Mouse (Mus musculus): ENCODE measurements around the gene Mis18bp1. TPM values are rescaled to one million over a fixed set of nuclear protein-coding genes. Genes with fewer than 3 reads are reported as not detected.
A peak's percentile ranks its signal among the peaks of the same experiment; 100 is the strongest.
"Not testable (repeated sequence)": the region's sequence is repeated elsewhere in the genome, so short reads cannot be mapped to it uniquely, and the experiment has no call there.

Gene Mis18bp1
- polyA plus RNA-seq (2016; fragmentation: Nextera tagmentation; extraction: Ambion mirVana) = 86.3 and 86.9 TPM in 2 replicates

- WGBS = under 1% methylated on average over 70 of the region's 70 CpGs
- DNase-seq (ENCODE audit: low spot score) = peak; percentile 96
Observed at GRCm38 (mm10) chr12:65172021-65172951, at the start of gene Mis18bp1. TSS of gene Mis18bp1 (minus strand) at chr12:65172604.

DNA sequence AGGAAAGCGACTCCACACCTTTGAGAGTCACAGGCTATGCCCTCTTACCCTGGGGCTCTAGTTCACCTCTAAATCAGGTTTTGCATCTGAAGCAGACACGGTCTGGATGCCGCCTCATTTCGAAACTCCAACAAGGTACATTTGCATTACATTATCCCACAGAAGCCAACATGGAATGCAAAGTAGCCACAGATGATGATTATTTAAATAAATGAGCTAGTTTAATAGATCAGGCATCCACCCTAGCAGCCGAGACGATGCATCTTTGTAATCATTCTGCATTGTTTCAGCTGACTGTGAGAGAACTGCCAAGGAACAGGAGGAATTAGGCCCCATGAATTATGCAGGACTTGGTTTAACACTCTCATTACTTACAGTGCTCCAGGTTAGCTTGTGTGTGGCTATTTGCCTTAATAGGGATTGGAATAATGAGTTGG is 44.0 kb upstream of the Mis18bp1 start:
- no peaks in the 10 kb centered on the region for H3K27me3 ChIP-seq (ENCODE audit: low read depth, poor library complexity, severe bottlenecking)
- H3K27ac ChIP-seq (replicated peaks) = no peak overlapping the region
- WGBS = 85% methylated on average over 6 of the region's 6 CpGs
- H3K4me3 ChIP-seq = no peak overlapping the region
- no peaks in the 10 kb centered on the region for H3K4me1 ChIP-seq
- H3K36me3 ChIP-seq = no peaks in the 10 kb centered on the region
- no peaks in the 10 kb centered on the region for H3K9me3 ChIP-seq (replicated peaks)
- DNase-seq (ENCODE audit: low spot score) = no peak

More at GRCm38 (mm10) chr12:65172021-65172951, at the start of gene Mis18bp1:
- H3K9me3 ChIP-seq (replicated peaks) = peaks cover 15% of the 10 kb centered on the region
- peaks cover 16% of the 10 kb centered on the region for H3K4me1 ChIP-seq
- peaks cover 14% of the 10 kb centered on the region for H3K36me3 ChIP-seq
- no peaks in the 10 kb centered on the region for H3K27me3 ChIP-seq (ENCODE audit: low read depth, poor library complexity, severe bottlenecking)
- peak within 1 kb of the TSS; percentile 87 for H3K4me3 ChIP-seq
- peak within 1 kb of the TSS; percentile 94 for H3K27ac ChIP-seq (replicated peaks)

GRCm38 (mm10) chr12:65206431-65206830 is 34.0 kb upstream of the Mis18bp1 start:
- DNase-seq (ENCODE audit: low spot score) = no peak
- no peaks in the 10 kb centered on the region for H3K27me3 ChIP-seq (ENCODE audit: low read depth, poor library complexity, severe bottlenecking)
- H3K4me1 ChIP-seq = 0 out of 2 replicates have a peak, but pooled peaks cover 3% of the 10 kb centered on the region
- WGBS = 40% methylated on average over 1 of the region's 1 CpGs
- H3K27ac ChIP-seq (replicated peaks) = no peak overlapping the region
- no peak overlapping the region for H3K4me3 ChIP-seq
- H3K9me3 ChIP-seq (replicated peaks) = no peaks in the 10 kb centered on the region
- no peaks in the 10 kb centered on the region for H3K36me3 ChIP-seq

- DNase-seq (ENCODE audit: low spot score) = no peak
- Histone ChIP-seq H3K4me3 (no peak overlapping the region), H3K27me3 (ENCODE audit: low read depth, poor library complexity, severe bottlenecking) (no peaks in the 10 kb centered on the region), H3K4me1 (0 out of 2 replicates have a peak, but pooled peaks cover 3% of the 10 kb centered on the region), H3K27ac (replicated peaks) (no peak overlapping the region), H3K9me3 (replicated peaks) (no peaks in the 10 kb centered on the region), H3K36me3 (no peaks in the 10 kb centered on the region)
- 99% methylated on average over 2 of the region's 2 CpGs for WGBS
Observed at GRCm38 (mm10) chr12:65201812-65202211, 29.4 kb upstream of the Mis18bp1 start.

GRCm38 (mm10) chr12:65194003-65194530 is 21.7 kb upstream of the Mis18bp1 start:
- Histone ChIP-seq H3K9me3 (replicated peaks) (no peaks in the 10 kb centered on the region), H3K36me3 (no peaks in the 10 kb centered on the region), H3K4me1 (no peaks in the 10 kb centered on the region), H3K4me3 (no peak overlapping the region), H3K27me3 (ENCODE audit: low read depth, poor library complexity, severe bottlenecking) (no peaks in the 10 kb centered on the region), H3K27ac (replicated peaks) (no peak overlapping the region)
- 82% methylated on average over 5 of the region's 5 CpGs for WGBS
- DNase-seq (ENCODE audit: low spot score) = no peak

DNA sequence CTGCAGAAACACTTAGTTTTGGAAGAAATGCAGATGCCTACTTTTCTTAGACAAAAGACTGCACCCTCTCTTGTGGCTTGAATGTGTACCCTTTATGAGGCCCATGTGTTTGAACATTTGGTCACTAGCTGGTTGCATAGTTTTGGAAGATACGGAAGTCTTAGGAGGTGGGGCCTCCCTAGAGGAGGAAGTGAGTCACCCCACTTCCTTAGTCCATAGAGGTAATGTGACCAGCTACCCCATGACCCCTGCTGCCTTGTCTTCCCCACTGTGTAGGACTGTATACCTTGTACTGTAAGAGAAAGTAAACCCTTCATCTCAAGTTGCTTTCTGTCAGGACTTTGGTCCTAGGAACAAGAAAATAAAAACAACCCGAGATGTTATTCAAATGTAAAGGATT is 16.8 kb upstream of the Mis18bp1 start:
- Histone ChIP-seq H3K27me3 (ENCODE audit: low read depth, poor library complexity, severe bottlenecking) (no peaks in the 10 kb centered on the region), H3K9me3 (replicated peaks) (no peaks in the 10 kb centered on the region), H3K27ac (replicated peaks) (no peak overlapping the region), H3K4me1 (no peaks in the 10 kb centered on the region), H3K36me3 (no peaks in the 10 kb centered on the region), H3K4me3 (no peak overlapping the region)
- WGBS = 81% methylated on average over 2 of the region's 2 CpGs
- DNase-seq (ENCODE audit: low spot score) = no peak

DNA sequence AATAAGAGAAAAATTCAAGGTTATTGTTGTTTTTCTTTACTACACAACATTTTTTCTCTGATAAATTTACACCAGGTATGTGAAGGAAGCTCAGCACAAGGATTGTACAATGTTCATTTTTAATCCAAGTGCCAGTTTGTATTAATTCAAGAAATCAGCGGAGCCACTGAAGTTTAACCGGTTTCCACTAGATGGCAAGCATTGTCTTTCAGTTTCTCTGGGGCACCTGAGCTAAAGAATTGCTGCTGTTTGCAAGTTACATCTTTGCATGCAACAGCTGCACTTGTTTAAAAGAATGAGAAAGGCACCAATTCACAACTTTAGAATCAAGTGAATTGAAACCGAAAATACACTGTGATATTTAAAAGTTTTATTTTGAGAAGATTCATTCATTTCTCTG is 15.0 kb upstream of the Mis18bp1 start:
- no peak for DNase-seq (ENCODE audit: low spot score)
- no peak overlapping the region for H3K27ac ChIP-seq (replicated peaks)
- no peak overlapping the region for H3K4me3 ChIP-seq
- H3K9me3 ChIP-seq (replicated peaks) = no peaks in the 10 kb centered on the region
- 61% methylated on average over 3 of the region's 3 CpGs for WGBS
- H3K27me3 ChIP-seq (ENCODE audit: low read depth, poor library complexity, severe bottlenecking) = no peaks in the 10 kb centered on the region
- no peaks in the 10 kb centered on the region for H3K4me1 ChIP-seq
- no peaks in the 10 kb centered on the region for H3K36me3 ChIP-seq

DNA sequence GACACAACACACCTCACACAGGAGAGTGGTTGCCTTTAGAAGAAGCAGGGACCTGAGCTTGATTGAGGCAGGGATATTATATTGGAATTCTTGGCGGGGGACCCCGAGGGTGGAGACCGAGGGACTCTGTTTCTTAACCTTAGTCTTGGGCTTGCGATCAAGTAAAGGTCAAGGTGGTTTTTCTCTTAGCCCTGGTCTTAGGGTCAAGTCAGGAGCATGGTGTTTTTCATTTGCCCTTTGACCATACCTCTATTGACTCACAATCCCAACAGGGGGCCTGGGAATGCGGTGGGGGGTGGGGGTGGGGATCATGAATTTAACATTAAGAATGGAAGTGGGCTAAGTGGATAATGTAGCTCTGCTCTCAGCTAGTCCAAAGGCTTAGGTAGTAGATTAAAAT is 1.3 kb upstream of the Mis18bp1 start:
- no peak for DNase-seq (ENCODE audit: low spot score)
- Histone ChIP-seq H3K4me3 (peak overlapping the region; percentile 87; the same call in 1 of the 2 replicates), H3K36me3 (no peaks in the 10 kb centered on the region), H3K9me3 (replicated peaks) (peaks cover under 1% of the 10 kb centered on the region; the same call in 1 of the 2 replicates), H3K27ac (replicated peaks) (no peak overlapping the region), H3K27me3 (ENCODE audit: low read depth, poor library complexity, severe bottlenecking) (no peaks in the 10 kb centered on the region), H3K4me1 (peaks cover 16% of the 10 kb centered on the region)
- 84% methylated on average over 5 of the region's 5 CpGs for WGBS

GRCm38 (mm10) chr12:65172959-65173358 is 555 bp upstream of the Mis18bp1 start:
- peak; percentile 26 for DNase-seq (ENCODE audit: low spot score)
- WGBS = 30% methylated on average over 8 of the region's 8 CpGs
- not testable (repeated sequence) for H3K27me3 ChIP-seq (ENCODE audit: low read depth, poor library complexity, severe bottlenecking); H3K9me3 ChIP-seq (replicated peaks); H3K36me3 ChIP-seq
- Histone ChIP-seq H3K4me3 (peak overlapping the region; percentile 87), H3K4me1 (peaks cover 16% of the 10 kb centered on the region), H3K27ac (replicated peaks) (peak overlapping the region; percentile 94)

- WGBS = 92% methylated on average over 4 of the region's 4 CpGs
- peaks cover 98% of the 10 kb centered on the region for H3K36me3 ChIP-seq
- H3K27me3 ChIP-seq (ENCODE audit: low read depth, poor library complexity, severe bottlenecking); H3K9me3 ChIP-seq (replicated peaks); H3K27ac ChIP-seq (replicated peaks); H3K4me3 ChIP-seq; DNase-seq (ENCODE audit: low spot score); H3K4me1 ChIP-seq: not testable (repeated sequence)
Observed at GRCm38 (mm10) chr12:65136121-65136520, 36.3 kb downstream of the Mis18bp1 start.

DNA sequence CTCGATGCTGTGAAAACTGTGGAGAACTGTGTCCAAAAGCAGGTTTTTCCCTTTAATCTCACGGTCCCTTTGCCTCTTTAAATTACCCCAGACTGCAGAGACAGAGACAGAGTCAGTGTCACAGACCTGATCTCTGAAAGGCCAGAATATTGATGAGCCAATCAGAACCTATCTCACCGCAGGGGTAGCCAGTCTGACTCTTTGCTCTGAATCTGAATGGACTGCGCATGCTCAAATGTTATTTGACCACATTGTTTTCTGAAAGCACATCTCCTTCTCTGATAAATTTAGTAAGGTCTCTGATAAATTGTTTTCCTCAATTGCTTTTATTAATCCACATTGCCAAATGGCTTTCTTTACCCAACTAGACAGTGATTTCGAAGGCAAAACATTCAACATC is 53.0 kb downstream of the Mis18bp1 start:
- H3K4me3 ChIP-seq = no peak overlapping the region
- no peak for DNase-seq (ENCODE audit: low spot score)
- H3K36me3 ChIP-seq = peaks cover 99% of the 10 kb centered on the region
- no peak overlapping the region for H3K27ac ChIP-seq (replicated peaks)
- H3K9me3 ChIP-seq (replicated peaks) = no peaks in the 10 kb centered on the region
- no peaks in the 10 kb centered on the region for H3K4me1 ChIP-seq
- WGBS = 89% methylated on average over 5 of the region's 5 CpGs
- H3K27me3 ChIP-seq (ENCODE audit: low read depth, poor library complexity, severe bottlenecking) = no peaks in the 10 kb centered on the region

- peaks cover 99% of the 10 kb centered on the region for H3K36me3 ChIP-seq
- no peaks in the 10 kb centered on the region for H3K27me3 ChIP-seq (ENCODE audit: low read depth, poor library complexity, severe bottlenecking)
- DNase-seq (ENCODE audit: low spot score) = no peak
- no peak overlapping the region for H3K4me3 ChIP-seq
- no peak overlapping the region for H3K27ac ChIP-seq (replicated peaks)
- WGBS = 93% methylated on average over 7 of the region's 7 CpGs
- H3K9me3 ChIP-seq (replicated peaks) = no peaks in the 10 kb centered on the region
- no peaks in the 10 kb centered on the region for H3K4me1 ChIP-seq
Observed at GRCm38 (mm10) chr12:65118968-65119367, 53.4 kb downstream of the Mis18bp1 start.

DNA sequence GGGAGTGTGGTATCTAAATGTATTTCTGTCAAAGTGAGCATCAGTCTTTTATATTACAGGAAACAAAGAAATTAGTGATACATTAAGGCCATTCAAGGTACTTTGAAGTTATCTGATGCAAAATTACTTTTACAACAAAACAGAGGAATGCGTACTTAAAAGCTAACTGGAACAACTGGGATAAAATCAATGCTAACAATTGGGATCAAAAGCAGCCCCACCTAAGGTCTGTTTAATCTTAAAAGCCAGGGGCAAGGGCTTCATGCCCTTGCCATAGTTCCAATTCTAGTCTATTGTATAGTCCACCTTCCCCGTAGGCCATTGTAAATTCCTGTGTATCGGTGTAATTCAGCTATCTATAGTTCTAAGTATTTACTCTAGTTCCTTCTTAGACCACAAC is 57.4 kb downstream of the Mis18bp1 start:
- not testable (repeated sequence) for DNase-seq (ENCODE audit: low spot score); H3K4me1 ChIP-seq; H3K27ac ChIP-seq (replicated peaks); H3K27me3 ChIP-seq (ENCODE audit: low read depth, poor library complexity, severe bottlenecking); H3K9me3 ChIP-seq (replicated peaks); H3K4me3 ChIP-seq
- 91% methylated on average over 3 of the region's 3 CpGs for WGBS
- peaks cover 99% of the 10 kb centered on the region for H3K36me3 ChIP-seq

Measured in midbrain, embryonic 10.5 days (tissue).